Mouse (Mus musculus) lung, postnatal 0 days (tissue): ENCODE data around the gene Zbtb7a.

Source experiments
- CTCF ChIP-seq: IDR thresholded peaks from 2 replicates; pipeline ENCODE4 v1.5.1; 2016; ENCODE audit warnings: antibody characterized with exemption, mild to moderate bottlenecking
- EP300 ChIP-seq: IDR thresholded peaks from 2 replicates; pipeline ENCODE4 v1.6.1; 2016; ENCODE audit warnings: antibody characterized with exemption, mild to moderate bottlenecking, control low read depth

GRCm38 (mm10) chr10:81145307-81145706 lies 10.3 kb downstream of the Zbtb7a start:
- TF ChIP-seq CTCF: no peak
- no peak for TF ChIP-seq EP300
